Mouse (Mus musculus): ENCODE measurements around the gene Mindy3.

DNA sequence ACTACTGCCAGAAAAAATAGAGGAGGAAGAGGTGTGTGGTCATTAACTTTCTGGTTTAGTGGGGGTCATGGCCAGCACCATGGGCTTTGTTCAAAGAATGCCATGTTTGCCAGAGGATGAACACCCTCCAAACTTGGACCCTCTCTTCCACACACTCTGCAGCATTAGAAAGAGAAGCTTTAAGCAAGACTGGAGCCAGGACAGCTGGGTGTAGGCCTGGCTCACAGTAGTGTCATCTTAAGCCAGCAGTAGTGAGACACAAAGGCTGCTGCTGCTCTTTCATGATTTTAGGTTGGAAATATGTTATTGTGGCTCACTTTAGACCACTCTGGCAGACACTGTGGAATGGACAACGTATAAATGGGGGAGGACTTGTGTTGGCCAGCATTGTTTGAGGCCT lies 12.8 kb upstream of the Mindy3 start:
- no peak for TF ChIP-seq CTCF (IDR thresholded peaks at IDR 0.05; ENCODE audit: extremely low read depth, insufficient read depth, low read length)
- no peak for TF ChIP-seq POLR2A (IDR thresholded peaks at IDR 0.05; ENCODE audit: extremely low read depth, insufficient read depth, low read length)

All from cortical plate, adult 2 months (tissue).